Mouse (Mus musculus) bone marrow, adult 2 months (tissue): ENCODE measurements around the gene Nell2.

Experiments
- CTCF ChIP-seq: fragments of 200-500 bp; IDR thresholded peaks from 2 replicates; pipeline ENCODE4 v1.5.1; 2011; ENCODE audit warnings: low read length, control low read depth; ENCODE audit not compliant: control insufficient read depth, insufficient read depth
- POLR2A ChIP-seq: fragments of 200-500 bp; IDR thresholded peaks from 2 replicates; pipeline ENCODE4 v1.6.1; 2011; ENCODE audit warnings: low read depth, mild to moderate bottlenecking, control low read depth, low read length, borderline replicate concordance; ENCODE audit not compliant: control insufficient read depth

GRCm38 (mm10) chr15:95231171-95231570 lies 297.2 kb downstream of the Nell2 start:
- TF ChIP-seq CTCF: no peak
- no peak for TF ChIP-seq POLR2A
